ENCODE assay signal across 18 mouse cellular contexts in genomic region chr2:71102621-71103291, GRCm38 (mm10). TPM values are rescaled to one million over a fixed set of nuclear protein-coding genes. Genes with fewer than 3 reads are reported as not detected.
DNase-seq lines count a peak whose midpoint lies in the region; ATAC-seq lines count a peak whose summit lies in the region.
"Had no signal": no experiment of that assay in that cellular context is flagged by ENCODE, and none has a peak within 500 bp of the region (broad histone marks: within the 10 kb centered on the region; RNA-seq: fewer than 3 reads in every experiment).

No protein-coding gene starts in this region.

- peak; percentile 13 to 15 for DNase-seq in cerebellum, postnatal 10 days
- no peak for DNase-seq in cerebellum, postnatal 4 days (ENCODE audit: low spot score in 2 of 2)
- DNase-seq in thymus, postnatal 25 days = peak; percentile 31
- DNase-seq in thymus, postnatal 0 days (ENCODE audit: low spot score) = no peak
- DNase-seq in retina, postnatal 1 day = no peak
- DNase-seq in urinary bladder, adult 18-20 months (ENCODE audit: low spot score in 2 of 2) = no peak
- DNase-seq in adrenal gland, postnatal 10 days = no peak
- DNase-seq: adrenal gland, postnatal 14 days; cerebellum, postnatal 36 days; forebrain, postnatal 0 days; gastrocnemius, postnatal 25 days; heart, postnatal 36 days; kidney, adult 8-10 months; kidney, postnatal 10 days had no signal

- ATAC-seq in megakaryocyte, adult 5-6 weeks (ENCODE audit: poor library complexity, severe bottlenecking) = 0 out of 2 replicates have a peak, but pooled peaks have one; percentile 15
- ATAC-seq: activated CD4-positive, CD25-positive, alpha-beta regulatory T cell, adult 4 months; forebrain, postnatal 0 days; midbrain, embryonic 13.5 days had no signal

RNA-seq across cellular contexts. Expression of gene Cybrd1, which starts 15.0 kb away (rescaled TPM):
- polyA plus RNA-seq in thymus, postnatal 0 days (2015; fragmentation: Nextera tagmentation; extraction: Ambion mirVana) = 1.3 and 1.4 TPM in 2 replicates
- total RNA-seq in megakaryocyte, adult 5-6 weeks (2015) = not detected in 2 replicates
- 0.04 TPM in 1 of 2 replicates, not detected in the other for total RNA-seq in megakaryocyte, adult 5-6 weeks (2017)
- 1 to 10 TPM; 1.8 TPM for total RNA-seq in adrenal gland, postnatal 10 days (2021)
- polyA plus RNA-seq: G1E had no signal

RNA-seq across cellular contexts. Expression of gene Mettl8, which starts 47.4 kb away (rescaled TPM):
- polyA plus RNA-seq in thymus, postnatal 0 days (2015; fragmentation: Nextera tagmentation; extraction: Ambion mirVana) = 23.7 and 25.4 TPM in 2 replicates
- 8.2 and 13.2 TPM in 2 replicates for total RNA-seq in megakaryocyte, adult 5-6 weeks (2015)
- total RNA-seq in megakaryocyte, adult 5-6 weeks (2017) = 6.4 and 8.4 TPM in 2 replicates
- 10 to 100 TPM; 10.8 to 16.4 TPM for total RNA-seq in adrenal gland, postnatal 10 days (2021)

RNA-seq across cellular contexts. Expression of gene Dcaf17, which starts 47.6 kb away (rescaled TPM):
- 41.0 and 47.7 TPM in 2 replicates for polyA plus RNA-seq in thymus, postnatal 0 days (2015; fragmentation: Nextera tagmentation; extraction: Ambion mirVana)
- total RNA-seq in megakaryocyte, adult 5-6 weeks (2015) = 8.2 and 11.0 TPM in 2 replicates
- total RNA-seq in megakaryocyte, adult 5-6 weeks (2017) = 6.5 and 10.2 TPM in 2 replicates
- 10 to 100 TPM; 11.3 to 16.6 TPM for total RNA-seq in adrenal gland, postnatal 10 days (2021)

Comparison
In these comparisons a context has a peak if more than half of its experiments do, and no peak if none do; other contexts are left out.
1. DNase-seq: peak in cerebellum, postnatal 10 days (2 of 2) and thymus, postnatal 25 days (single experiment); none in cerebellum, postnatal 4 days (0 of 2), thymus, postnatal 0 days (single experiment), retina, postnatal 1 day (single experiment), urinary bladder, adult 18-20 months (0 of 2) and adrenal gland, postnatal 10 days (single experiment).